Mouse (Mus musculus) kidney, postnatal 36 days (tissue): ENCODE data around the gene Gm9903.

Experiments
- DNase-seq, 2 experiments: peaks; one replicate each; pipeline ENCODE4 v3.0.0; 2021 to 2022; ENCODE audit warnings: mixed read lengths in 2 of 2

Gm9903 gene

GRCm38 (mm10) chr5:33651017-33651416 lies 21.3 kb downstream of the Gm9903 start:
- DNase-seq, result no peak

DNA sequence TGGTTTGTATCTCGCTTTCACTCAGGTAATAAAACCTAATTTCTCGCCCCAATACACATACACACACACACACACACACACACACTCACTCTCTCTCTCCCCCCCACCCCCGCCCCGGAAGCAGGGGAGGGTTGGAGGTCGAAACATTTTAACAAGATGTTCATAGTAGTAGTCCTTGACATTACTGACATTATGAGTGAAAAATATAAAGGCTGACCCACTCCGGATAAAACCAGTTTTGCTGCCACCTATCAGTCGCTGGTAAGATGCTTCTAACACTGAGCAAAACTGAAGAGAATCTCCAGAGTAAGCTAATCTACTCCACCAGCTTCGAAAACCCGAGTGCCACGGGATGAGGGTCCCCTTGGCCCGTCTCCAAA lies 21.8 kb downstream of the Gm9903 start:
- DNase-seq, result no peak

DNA sequence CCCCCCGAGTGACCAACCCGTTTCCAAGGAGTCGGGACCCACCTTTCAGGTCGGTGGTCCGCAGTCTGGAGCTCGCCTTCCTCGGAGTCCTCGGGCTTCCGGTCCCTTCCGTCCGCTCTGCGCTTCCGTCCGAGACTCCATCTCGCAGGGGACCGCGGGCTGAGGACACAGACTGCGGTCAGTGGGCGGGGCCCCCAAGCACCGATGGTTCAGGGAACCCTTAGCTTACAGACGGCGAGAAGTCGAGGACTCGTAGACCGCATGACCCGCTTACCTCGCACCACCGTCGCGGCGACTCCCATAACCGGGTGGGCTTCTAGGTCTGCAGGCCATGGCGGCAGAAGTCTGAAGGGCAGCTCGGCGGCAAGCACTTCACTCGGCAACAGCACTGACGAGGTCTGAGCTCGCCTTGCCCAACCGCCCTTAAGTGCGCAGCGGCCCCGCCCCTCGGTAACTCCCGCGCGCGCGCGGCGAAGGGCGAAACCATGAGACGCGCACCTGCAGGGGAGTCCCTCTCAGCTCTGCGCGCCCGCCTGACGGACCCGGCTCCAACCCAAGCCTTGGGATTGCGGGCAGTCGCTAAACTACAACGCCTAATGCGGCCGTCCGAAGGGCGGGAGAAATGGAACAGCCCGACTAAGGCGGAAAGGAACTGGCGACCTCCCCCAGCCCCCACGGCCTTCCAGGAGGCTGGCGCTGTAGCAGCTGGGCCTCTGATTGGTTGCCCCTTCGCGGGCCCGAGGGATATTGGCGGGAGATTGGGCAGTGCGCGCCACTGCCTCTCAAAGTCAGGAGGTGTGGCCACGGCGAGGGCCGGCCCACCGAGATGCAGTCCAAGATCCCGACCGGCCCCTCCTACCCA lies 22.4 kb downstream of the Gm9903 start, which contains the start of gene Slbp:
Slbp (minus strand) TSS at position 654 of the 862 bp plus-strand sequence.
- DNase-seq, result peak; percentile 98

DNA sequence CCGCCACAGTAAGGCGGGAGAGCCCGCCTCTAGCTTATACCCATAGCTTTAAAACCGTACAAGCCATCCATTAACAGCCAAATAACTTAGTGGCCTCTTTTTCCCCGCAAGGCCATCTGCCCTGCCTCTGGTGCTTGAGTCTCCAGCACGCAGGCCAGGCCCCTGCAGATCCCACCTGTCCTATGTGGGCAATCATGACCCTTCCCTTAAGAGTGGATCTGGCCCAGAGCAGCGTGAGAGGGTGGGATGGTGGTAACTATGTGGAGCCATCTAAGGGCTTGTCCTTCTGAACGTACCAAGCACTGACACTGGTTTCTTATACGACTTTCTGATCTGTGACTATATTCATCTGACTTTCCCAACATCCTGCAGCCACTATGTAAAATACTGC lies 23.1 kb downstream of the Gm9903 start:
- no peak for DNase-seq

- no peak for DNase-seq
Observed at GRCm38 (mm10) chr5:33654424-33654823, 24.7 kb downstream of the Gm9903 start.

DNA sequence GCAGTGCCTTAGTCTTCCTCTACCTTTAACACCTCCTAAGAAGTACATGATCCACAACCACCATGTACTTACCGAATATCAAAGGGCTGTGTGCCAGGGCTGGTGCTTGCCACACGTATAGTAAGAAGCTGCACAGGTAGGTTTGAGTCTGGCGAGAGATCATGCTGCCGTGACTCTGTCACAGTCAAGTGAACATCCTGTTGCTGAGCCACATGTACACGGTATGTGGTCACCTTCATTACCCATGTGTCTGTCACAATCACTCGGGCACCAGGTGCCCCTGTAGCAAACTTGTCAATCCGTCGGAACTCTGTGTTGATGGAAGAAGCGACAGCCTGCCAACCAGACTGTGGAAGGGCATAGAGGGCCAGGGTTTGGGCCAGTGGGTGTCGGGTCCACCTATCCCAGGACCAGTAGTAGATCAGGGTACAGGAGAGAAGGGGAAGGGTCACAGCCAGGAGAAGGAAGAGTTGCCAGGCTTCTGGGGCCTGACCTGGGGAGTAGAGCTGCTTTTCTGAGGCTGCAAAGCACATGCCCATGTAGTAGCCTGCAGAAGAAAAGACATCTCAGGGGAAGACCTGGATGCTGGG lies 25.6 kb downstream of the Gm9903 start:
- no peak for DNase-seq

GRCm38 (mm10) chr5:33656739-33657138 lies 27.0 kb downstream of the Gm9903 start:
- DNase-seq, result no peak

- DNase-seq, result no peak
Observed at GRCm38 (mm10) chr5:33657251-33657786, 27.6 kb downstream of the Gm9903 start.

GRCm38 (mm10) chr5:33657787-33658663 lies 28.3 kb downstream of the Gm9903 start, which contains the start of the genes Tacc3 and Tmem129:
Gene Tacc3 (plus strand): TSS chr5:33658128.
Gene Tmem129 (minus strand): TSS chr5:33658416.
- DNase-seq, result peak; percentile 98 to 99

DNA sequence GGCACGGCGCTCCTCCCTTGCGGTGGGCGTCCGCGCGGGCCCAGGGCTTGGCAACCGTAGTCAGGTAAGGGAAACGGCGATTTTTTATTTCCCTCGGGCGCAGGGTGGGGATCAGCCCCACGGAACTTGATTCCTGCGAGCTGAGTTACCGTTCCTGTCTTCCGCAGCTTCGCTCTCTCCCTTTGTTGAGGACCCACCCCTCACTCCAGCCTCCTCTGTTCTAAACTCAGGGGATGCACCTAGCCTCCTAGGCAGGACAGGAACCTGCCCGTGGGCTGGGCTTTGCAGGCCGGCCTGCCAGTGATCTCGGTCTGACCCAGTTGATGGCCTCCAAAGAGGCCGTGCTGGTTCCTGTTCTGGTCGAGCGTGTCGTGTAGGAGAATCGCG lies 28.9 kb downstream of the Gm9903 start:
- DNase-seq, result no peak

DNA sequence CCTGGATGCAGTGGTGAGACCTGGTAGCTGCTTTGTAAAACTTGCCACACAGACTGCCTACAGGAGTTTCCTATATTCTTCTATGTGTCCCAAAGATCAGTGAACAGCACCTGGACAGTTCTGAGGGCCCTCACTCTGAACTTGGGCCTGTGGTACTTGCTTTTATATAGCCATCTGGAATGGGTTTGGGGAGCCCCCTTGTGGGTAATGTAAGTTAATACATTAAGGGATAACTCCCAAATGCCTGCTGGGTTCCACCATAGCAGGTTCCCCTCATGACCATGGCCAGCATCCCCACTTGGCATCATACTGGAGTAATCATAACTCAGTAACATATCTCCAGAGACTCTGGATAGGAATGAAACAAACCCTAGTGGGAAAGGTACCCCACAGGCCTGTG lies 38.5 kb downstream of the Gm9903 start:
- DNase-seq, result peak; percentile 38 to 69

DNA sequence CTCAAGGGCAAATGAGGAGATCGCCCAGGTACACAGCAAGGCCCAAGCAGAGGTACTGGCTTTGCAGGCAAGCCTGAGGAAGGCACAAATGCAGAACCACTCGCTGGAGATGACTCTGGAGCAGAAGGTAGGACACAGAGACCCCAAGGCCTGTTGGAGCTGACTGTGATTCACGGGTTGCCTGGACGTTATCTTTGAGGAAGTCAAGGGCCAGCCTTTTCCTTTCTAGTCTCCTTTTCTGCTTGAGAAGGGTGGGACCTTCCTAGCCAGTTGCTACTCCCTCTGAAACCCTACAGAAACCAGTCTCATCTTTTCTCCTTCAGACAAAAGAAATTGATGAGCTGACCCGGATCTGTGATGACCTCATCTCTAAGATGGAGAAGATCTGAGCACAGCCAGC lies 41.9 kb downstream of the Gm9903 start:
- DNase-seq, result no peak

- no peak for DNase-seq
Observed at GRCm38 (mm10) chr5:33674439-33674838, 44.7 kb downstream of the Gm9903 start.

- peak; percentile 70 to 87 for DNase-seq
Observed at GRCm38 (mm10) chr5:33675964-33676363, 46.2 kb downstream of the Gm9903 start.

DNA sequence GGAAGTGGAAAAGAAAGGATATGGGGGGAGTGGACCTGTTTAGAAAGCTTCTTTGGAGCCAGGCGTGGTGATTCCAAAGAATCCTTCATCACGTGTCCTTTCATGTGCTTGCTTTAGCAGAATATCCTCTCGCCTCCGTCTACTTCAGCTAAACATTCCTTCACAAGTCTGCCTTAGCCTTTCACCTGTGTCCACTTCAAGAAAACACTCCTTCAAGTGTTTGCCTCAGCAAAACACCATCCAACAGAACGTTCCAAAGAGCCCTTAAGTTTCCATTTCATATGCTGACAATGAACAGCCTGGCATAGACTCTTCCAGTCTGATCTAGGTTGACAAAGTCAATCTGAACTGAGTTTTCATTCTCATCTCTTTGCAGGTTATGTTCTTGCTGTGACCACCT lies 48.5 kb downstream of the Gm9903 start:
- peak in 1 of 2 experiments; percentile 39 for DNase-seq

GRCm38 (mm10) chr5:33681044-33681443 lies 51.3 kb downstream of the Gm9903 start:
- no peak for DNase-seq
